Mouse (Mus musculus) testis, adult 2 months (tissue): ENCODE measurements around the gene Ldhal6b. TPM values are rescaled to one million over a fixed set of nuclear protein-coding genes. Genes with fewer than 3 reads are reported as not detected.

Experiments
- H3K27ac ChIP-seq: fragments of 200-500 bp; 2 replicates; pipeline ENCODE4 v1.5.1; 2012; ENCODE audit warnings: low read depth, low read length; ENCODE audit not compliant: control insufficient read depth, insufficient read depth
- H3K27me3 ChIP-seq: fragments of 200-500 bp; 2 replicates; pipeline ENCODE4 v1.6.1; 2012; ENCODE audit warnings: mild to moderate bottlenecking, low read length, moderate library complexity; ENCODE audit not compliant: control insufficient read depth, insufficient read depth
- H3K36me3 ChIP-seq: fragments of 200-500 bp; 2 replicates; pipeline ENCODE4 v1.6.1; 2012; ENCODE audit warnings: mild to moderate bottlenecking, low read length; ENCODE audit not compliant: control insufficient read depth, insufficient read depth
- H3K4me1 ChIP-seq: fragments of 200-500 bp; 2 replicates; pipeline ENCODE4 v1.6.1; 2012; ENCODE audit warnings: low read length; ENCODE audit not compliant: control insufficient read depth, insufficient read depth
- H3K4me3 ChIP-seq: fragments of 200-500 bp; 2 replicates; pipeline ENCODE4 v1.5.1; 2012; ENCODE audit warnings: low read depth, mild to moderate bottlenecking, low read length, moderate library complexity, mixed read lengths; ENCODE audit not compliant: control insufficient read depth
- CTCF ChIP-seq: fragments of 200-500 bp; IDR thresholded peaks from 2 replicates; pipeline ENCODE4 v1.5.1; 2012; ENCODE audit warnings: low read depth, mild to moderate bottlenecking, inconsistent platforms, low read length, moderate library complexity; ENCODE audit not compliant: control insufficient read depth, insufficient read depth, insufficient replicate concordance
- POLR2A ChIP-seq: fragments of 200-500 bp; IDR thresholded peaks from 2 replicates; pipeline ENCODE4 v1.6.1; 2012; ENCODE audit warnings: low read depth, mild to moderate bottlenecking, inconsistent platforms, low read length, moderate library complexity; ENCODE audit not compliant: control insufficient read depth
- polyA plus RNA-seq: library from polyadenylated mRNA; depleted of rRNA; stranded (reverse); fragments of >200 nt; gene quantifications from 2 replicates; pipeline ENCODE4 v1.2.3, GENCODE M21; 2012

The Ldhal6b gene
- polyA plus RNA-seq, 1 experiment, result 766 TPM

- TF ChIP-seq POLR2A, result peak; percentile 55
- TF ChIP-seq CTCF, result peak; percentile 40; the same call in 1 of the 2 replicates
Observed at GRCm38 (mm10) chr17:5440159-5440971, 21.8 kb upstream of the Ldhal6b start, which contains the start of gene Tmem242. Gene Tmem242, minus strand, starts transcription at chr17:5440259.

DNA sequence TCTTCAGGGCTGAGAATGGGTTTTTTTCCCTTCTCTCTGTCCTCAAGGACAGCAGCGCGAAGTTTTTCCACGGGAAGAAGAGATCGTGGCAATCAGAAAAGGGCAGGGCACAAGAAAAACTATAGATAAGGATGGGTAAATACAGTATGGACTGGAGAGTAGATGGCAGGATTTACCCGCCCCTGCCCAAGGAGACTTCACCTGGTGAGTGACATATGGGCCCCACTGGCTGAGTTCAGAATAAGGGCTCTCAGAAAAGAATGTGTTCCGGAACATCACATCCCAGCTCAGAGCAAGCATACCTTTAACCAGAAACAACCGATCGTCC lies 21.2 kb upstream of the Ldhal6b start:
- Histone ChIP-seq H3K4me3 (peak overlapping the region; percentile 97), H3K36me3 (no peaks in the 10 kb centered on the region), H3K27me3 (no peaks in the 10 kb centered on the region), H3K4me1 (peaks cover 5% of the 10 kb centered on the region), H3K27ac (peak overlapping the region; percentile 75)
- TF ChIP-seq CTCF, result no peak
- TF ChIP-seq POLR2A, result no peak

More at GRCm38 (mm10) chr17:5440159-5440971, 21.8 kb upstream of the Ldhal6b start, which contains the start of gene Tmem242:
- Histone ChIP-seq H3K36me3 (no peaks in the 10 kb centered on the region), H3K4me3 (peak within 1 kb of the TSS; percentile 97), H3K4me1 (peaks cover 5% of the 10 kb centered on the region), H3K27ac (peak within 1 kb of the TSS; percentile 75), H3K27me3 (no peaks in the 10 kb centered on the region)

DNA sequence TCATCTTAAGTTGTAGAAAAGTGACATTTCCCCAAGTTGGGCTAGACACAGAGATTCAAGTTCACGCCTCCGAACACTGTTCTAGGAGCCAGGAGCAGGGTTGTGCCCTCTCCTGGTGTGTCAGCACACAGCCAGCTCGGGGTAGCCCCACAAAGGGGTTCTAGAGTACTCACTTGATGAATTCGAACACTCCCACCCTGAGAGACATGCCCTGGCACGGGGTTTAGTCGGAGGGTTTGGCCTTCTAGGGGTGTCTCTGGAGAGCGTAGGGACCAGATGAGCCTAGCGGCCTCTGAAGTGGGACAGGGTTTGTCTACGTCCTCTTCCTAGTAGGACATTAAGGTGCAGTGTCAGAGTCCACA lies 11.2 kb upstream of the Ldhal6b start:
- Histone ChIP-seq H3K4me1 (no peaks in the 10 kb centered on the region), H3K36me3 (no peaks in the 10 kb centered on the region; the same call in 1 of the 2 replicates), H3K4me3 (no peak overlapping the region), H3K27me3 (no peaks in the 10 kb centered on the region), H3K27ac (no peak overlapping the region)
- no peak for TF ChIP-seq POLR2A
- no peak for TF ChIP-seq CTCF

- no peaks in the 10 kb centered on the region; the same call in 1 of the 2 replicates for H3K36me3 ChIP-seq
- no peak overlapping the region for H3K4me3 ChIP-seq
- no peaks in the 10 kb centered on the region for H3K4me1 ChIP-seq
- TF ChIP-seq CTCF, result peak; percentile 72; the same call in 1 of the 2 replicates
- TF ChIP-seq POLR2A, result no peak
- no peak overlapping the region for H3K27ac ChIP-seq
- H3K27me3 ChIP-seq, result no peaks in the 10 kb centered on the region
Observed at GRCm38 (mm10) chr17:5429090-5429771, 10.7 kb upstream of the Ldhal6b start.

DNA sequence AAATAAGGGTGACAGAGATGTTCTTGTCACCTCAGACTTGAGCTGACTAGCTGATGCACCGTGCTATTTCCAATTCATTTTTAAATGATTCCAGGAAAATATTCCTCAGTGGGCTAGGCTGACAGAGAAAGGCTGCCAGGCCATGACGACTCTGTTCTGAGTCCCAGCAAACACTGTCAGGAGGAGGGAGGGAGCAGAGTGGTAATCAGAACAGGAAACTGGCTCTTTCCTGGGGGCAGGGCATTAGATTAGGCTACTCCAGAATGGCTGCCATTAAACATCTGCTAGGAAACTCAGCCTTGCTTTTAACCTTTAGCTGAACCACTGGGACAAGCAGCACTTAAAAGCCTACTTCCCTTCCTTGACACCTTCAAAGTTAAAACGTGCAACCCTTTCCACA lies 6.6 kb upstream of the Ldhal6b start:
- Histone ChIP-seq H3K36me3 (no peaks in the 10 kb centered on the region), H3K27ac (no peak overlapping the region), H3K27me3 (no peaks in the 10 kb centered on the region), H3K4me1 (no peaks in the 10 kb centered on the region), H3K4me3 (no peak overlapping the region)
- TF ChIP-seq CTCF, result no peak
- TF ChIP-seq POLR2A, result no peak

DNA sequence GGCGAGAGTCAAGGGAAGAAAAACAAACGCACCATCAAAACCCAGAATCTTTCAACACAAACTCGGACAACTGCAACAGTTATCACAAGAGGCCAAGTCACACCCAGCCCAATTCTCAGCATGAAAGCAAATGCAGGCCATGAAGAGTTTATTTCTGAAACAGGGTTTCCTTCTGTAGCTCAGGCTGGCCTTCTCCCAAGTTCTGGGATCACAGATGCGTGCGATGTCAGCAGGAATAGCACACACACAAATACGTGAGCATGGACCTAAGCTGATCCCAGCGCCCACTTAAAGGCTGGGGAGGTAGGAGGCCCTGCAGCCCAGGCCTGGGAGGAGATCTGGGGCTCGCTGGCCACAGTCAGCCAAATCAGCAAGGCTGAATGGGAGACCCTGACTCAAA lies 5.6 kb upstream of the Ldhal6b start:
- no peak for TF ChIP-seq CTCF
- TF ChIP-seq POLR2A, result no peak
- Histone ChIP-seq H3K4me1 (peaks cover 3% of the 10 kb centered on the region), H3K36me3 (no peaks in the 10 kb centered on the region), H3K27ac (no peak overlapping the region), H3K4me3 (no peak overlapping the region), H3K27me3 (no peaks in the 10 kb centered on the region)

- no peaks in the 10 kb centered on the region for H3K27me3 ChIP-seq
- no peak overlapping the region for H3K4me3 ChIP-seq
- H3K27ac ChIP-seq, result no peak overlapping the region
- H3K36me3 ChIP-seq, result peaks cover 2% of the 10 kb centered on the region
- peaks cover 8% of the 10 kb centered on the region for H3K4me1 ChIP-seq
- no peak for TF ChIP-seq POLR2A
- TF ChIP-seq CTCF, result no peak
Observed at GRCm38 (mm10) chr17:5421835-5422234, 3.3 kb upstream of the Ldhal6b start.
